Mouse (Mus musculus) MEL (cell line): ENCODE results near the gene Plaur. TPM values are rescaled to one million over a fixed set of nuclear protein-coding genes. Genes with fewer than 3 reads are reported as not detected.

ENCODE experiments used
- DNase-seq: peaks from one replicate; pipeline ENCODE4 v3.0.0; 2011; ENCODE audit warnings: low read depth, low spot score
- H3K27ac ChIP-seq: 2 replicates; pipeline ENCODE4 v1.5.1; 2012; ENCODE audit warnings: low read depth, mild to moderate bottlenecking, control low read depth, low read length, moderate library complexity; ENCODE audit not compliant: control insufficient read depth
- H3K27me3 ChIP-seq, 2 experiments: fragments of 150-350 bp in 1 of 2; sonication (generic) in 1 of 2; 2 replicates each; pipeline ENCODE4 v1.6.1; 2012; ENCODE audit warnings: low read length in 2 of 2, mild to moderate bottlenecking in 2 of 2, improper control_type of control experiment in 1 of 2, moderate library complexity in 1 of 2; ENCODE audit not compliant: insufficient read depth in 2 of 2, control insufficient read depth in 1 of 2
- H3K36me3 ChIP-seq, 2 experiments: 2 replicates each; pipeline ENCODE4 v1.6.1; 2012 to 2014; ENCODE audit warnings: low read length in 2 of 2, improper control_type of control experiment in 1 of 2, inconsistent platforms in 1 of 2, mild to moderate bottlenecking in 1 of 2; ENCODE audit not compliant: insufficient read depth in 2 of 2, control insufficient read depth in 1 of 2
- H3K4me1 ChIP-seq, 2 experiments: fragments of 150-350 bp in 1 of 2; sonication (generic) in 1 of 2; 2 replicates each; pipeline ENCODE4 v1.6.1; 2012; ENCODE audit warnings: low read length in 2 of 2, improper control_type of control experiment in 1 of 2, mild to moderate bottlenecking in 1 of 2; ENCODE audit not compliant: insufficient read depth in 2 of 2, control insufficient read depth in 1 of 2
- H3K4me3 ChIP-seq, 2 experiments: fragments of 150-350 bp in 1 of 2; sonication (generic) in 1 of 2; 2 replicates each; pipeline ENCODE4 v1.5.1; 2012; ENCODE audit warnings: low read depth in 2 of 2, low read length in 2 of 2, mild to moderate bottlenecking in 2 of 2, moderate library complexity in 2 of 2, control low read depth in 1 of 2, improper control_type of control experiment in 1 of 2; ENCODE audit not compliant: control insufficient read depth in 1 of 2, insufficient read depth in 1 of 2
- H3K79me2 ChIP-seq: 2 replicates; pipeline ENCODE4 v1.6.1; 2012; ENCODE audit warnings: mild to moderate bottlenecking, low read length, moderate library complexity; ENCODE audit not compliant: control insufficient read depth, poor library complexity, insufficient read depth
- H3K9ac ChIP-seq: 2 replicates; pipeline ENCODE4 v1.6.1; 2012; ENCODE audit warnings: low read depth, mild to moderate bottlenecking, control low read depth, low read length, moderate library complexity; ENCODE audit not compliant: control insufficient read depth, poor library complexity, severe bottlenecking
- H3K9me3 ChIP-seq: fragments of 150-350 bp; sonication (generic); replicated peaks from 2 replicates; pipeline ENCODE4 v1.6.1; 2012; ENCODE audit warnings: mild to moderate bottlenecking, low read length, improper control_type of control experiment, moderate library complexity; ENCODE audit not compliant: insufficient read depth
- CHD2 ChIP-seq: IDR thresholded peaks from 2 replicates; pipeline ENCODE4 v1.6.1; 2011; ENCODE audit warnings: low read length, improper control_type of control experiment
- CTCF ChIP-seq, 3 experiments: IDR thresholded peaks in 2 of 3; conservative IDR thresholded peaks in 1 of 3; 2 replicates each; pipeline ENCODE4 v1.5.1; 2011 to 2012; ENCODE audit warnings: low read length in 3 of 3, low read depth in 2 of 3, mild to moderate bottlenecking in 2 of 3, improper control_type of control experiment in 1 of 3, inconsistent platforms in 1 of 3, mixed read lengths in 1 of 3, moderate library complexity in 1 of 3; ENCODE audit not compliant: control insufficient read depth in 1 of 3, insufficient read depth in 1 of 3, poor library complexity in 1 of 3, severe bottlenecking in 1 of 3
- E2F4 ChIP-seq: IDR thresholded peaks from 2 replicates; pipeline ENCODE4 v1.6.1; 2011; ENCODE audit warnings: low read depth, low read length, improper control_type of control experiment, borderline replicate concordance
- EP300 ChIP-seq, 2 experiments: IDR thresholded peaks; 2 replicates each; pipeline ENCODE4 v1.6.1; 2011; ENCODE audit warnings: improper control_type of control experiment in 2 of 2, low read length in 2 of 2, low read depth in 1 of 2, mild to moderate bottlenecking in 1 of 2
- ETS1 ChIP-seq: IDR thresholded peaks from 2 replicates; pipeline ENCODE4 v1.6.1; 2012; ENCODE audit warnings: low read depth, mild to moderate bottlenecking, inconsistent platforms, low read length, improper control_type of control experiment, moderate library complexity
- GABPA ChIP-seq: IDR thresholded peaks from 2 replicates; pipeline ENCODE4 v1.6.1; 2012; ENCODE audit warnings: low read depth, mild to moderate bottlenecking, inconsistent platforms, low read length, improper control_type of control experiment, moderate library complexity
- GATA1 ChIP-seq: IDR thresholded peaks from 2 replicates; pipeline ENCODE4 v1.6.1; 2011; ENCODE audit warnings: low read depth, low read length, improper control_type of control experiment
- HCFC1 ChIP-seq: IDR thresholded peaks from 2 replicates; pipeline ENCODE4 v1.6.1; 2012; ENCODE audit warnings: low read depth, mild to moderate bottlenecking, inconsistent platforms, low read length, improper control_type of control experiment, moderate library complexity
- JUND ChIP-seq: IDR thresholded peaks from 2 replicates; pipeline ENCODE4 v1.6.1; 2011; ENCODE audit warnings: low read depth, mild to moderate bottlenecking, improper control_type of control experiment, low read length
- MAFK ChIP-seq: IDR thresholded peaks from 2 replicates; pipeline ENCODE4 v1.6.1; 2011; ENCODE audit warnings: low read depth, mild to moderate bottlenecking, low read length, improper control_type of control experiment, borderline replicate concordance
- MAX ChIP-seq: IDR thresholded peaks from 2 replicates; pipeline ENCODE4 v1.6.1; 2011; ENCODE audit warnings: low read length, improper control_type of control experiment
- MEF2A ChIP-seq: IDR thresholded peaks from 2 replicates; pipeline ENCODE4 v1.6.1; 2014; ENCODE audit warnings: low read depth, mild to moderate bottlenecking, inconsistent platforms, low read length, improper control_type of control experiment; ENCODE audit not compliant: poor library complexity, insufficient replicate concordance, severe bottlenecking; ENCODE audit errors: extremely low read depth
- MXI1 ChIP-seq: IDR thresholded peaks from 2 replicates; pipeline ENCODE4 v1.6.1; 2011; ENCODE audit warnings: mild to moderate bottlenecking, low read depth, low read length, improper control_type of control experiment
- MYB ChIP-seq: IDR thresholded peaks from 2 replicates; pipeline ENCODE4 v1.6.1; 2011; ENCODE audit warnings: mild to moderate bottlenecking, low read depth, low read length, improper control_type of control experiment
- NELFE ChIP-seq: IDR thresholded peaks from 2 replicates; pipeline ENCODE4 v1.6.1; 2011; ENCODE audit warnings: low read depth, low read length, improper control_type of control experiment
- NRF1 ChIP-seq: IDR thresholded peaks from 2 replicates; pipeline ENCODE4 v1.6.1; 2014; ENCODE audit warnings: low read depth, mild to moderate bottlenecking, inconsistent platforms, low read length, improper control_type of control experiment, moderate library complexity; ENCODE audit not compliant: poor library complexity, insufficient read depth, severe bottlenecking
- POLR2A ChIP-seq, 2 experiments: IDR thresholded peaks; 2 replicates each; pipeline ENCODE4 v1.6.1; 2011 to 2012; ENCODE audit warnings: low read length in 2 of 2, mild to moderate bottlenecking in 2 of 2, control low read depth in 1 of 2, improper control_type of control experiment in 1 of 2, low read depth in 1 of 2, moderate library complexity in 1 of 2; ENCODE audit not compliant: control insufficient read depth in 1 of 2, insufficient read depth in 1 of 2, poor library complexity in 1 of 2
- POLR2AphosphoS2 ChIP-seq: IDR thresholded peaks from 2 replicates; pipeline ENCODE4 v1.6.1; 2011; ENCODE audit warnings: low read length, improper control_type of control experiment
- RAD21 ChIP-seq: IDR thresholded peaks from 2 replicates; pipeline ENCODE4 v1.6.1; 2011; ENCODE audit warnings: mild to moderate bottlenecking, low read depth, low read length, improper control_type of control experiment
- SMC3 ChIP-seq: IDR thresholded peaks from 2 replicates; pipeline ENCODE4 v1.6.1; 2011; ENCODE audit warnings: low read depth, low read length, improper control_type of control experiment
- TBP ChIP-seq: IDR thresholded peaks from 2 replicates; pipeline ENCODE4 v1.8.0; 2011; ENCODE audit warnings: low read depth, low read length, improper control_type of control experiment
- UBTF ChIP-seq: IDR thresholded peaks from 2 replicates; pipeline ENCODE4 v1.6.1; 2012; ENCODE audit warnings: low read depth, mild to moderate bottlenecking, inconsistent platforms, low read length, improper control_type of control experiment, moderate library complexity, borderline replicate concordance; ENCODE audit not compliant: insufficient read depth
- ZKSCAN1 ChIP-seq: IDR thresholded peaks from 2 replicates; pipeline ENCODE4 v1.6.1; 2012; ENCODE audit warnings: low read depth, mild to moderate bottlenecking, inconsistent platforms, low read length, improper control_type of control experiment, moderate library complexity
- ZMIZ1 ChIP-seq: IDR thresholded peaks from 2 replicates; pipeline ENCODE4 v1.6.1; 2012; ENCODE audit warnings: low read depth, mild to moderate bottlenecking, inconsistent platforms, low read length, improper control_type of control experiment, moderate library complexity
- polyA plus RNA-seq, 2 experiments: library from polyadenylated mRNA; stranded (reverse) in 1 of 2; unstranded in 1 of 2; fragments of >175 nt in 1 of 2; fragments of >200 nt in 1 of 2; gene quantifications; 2 replicates each; pipeline versions ENCODE4 v1.2.1 to v1.2.4; 2012; ENCODE audit warnings: low replicate concordance in 2 of 2, low read depth in 1 of 2; ENCODE audit not compliant: insufficient read length in 2 of 2, insufficient read depth in 1 of 2, missing spikeins in 1 of 2
- total RNA-seq: library from RNA; depleted of rRNA; stranded (reverse); fragments of 300-350 nt; gene quantifications from 2 replicates; pipeline ENCODE4 v1.2.3, GENCODE M21; 2012

Gene Plaur
- total and polyA plus RNA-seq, 3 experiments: 8.6 to 9.7 TPM; not detected in 1

GRCm38 (mm10) chr7:24422251-24422650 lies 40.0 kb upstream of the Plaur start:
- no peak for TF ChIP-seq MAFK
- no peak for TF ChIP-seq GABPA
- no peak for TF ChIP-seq UBTF
- TF ChIP-seq POLR2AphosphoS2: no peak
- TF ChIP-seq GATA1: no peak
- TF ChIP-seq SMC3: no peak
- no peak for TF ChIP-seq NRF1
- TF ChIP-seq MYB: no peak
- TF ChIP-seq MAX: no peak
- TF ChIP-seq HCFC1: no peak
- TF ChIP-seq E2F4: no peak
- no peak for TF ChIP-seq MXI1
- TF ChIP-seq EP300 (IDR thresholded peaks at IDR 0.05; ENCODE audit: low read depth in 1 of 2, low read length in 2 of 2): no peak
- no peak for TF ChIP-seq CTCF (IDR thresholded peaks at IDR 0.05 in 2 of 3, conservative IDR thresholded peaks at IDR 0.05 in 1 of 3; ENCODE audit: control insufficient read depth in 1 of 3, insufficient read depth in 1 of 3, low read depth in 2 of 3, low read length in 3 of 3, poor library complexity in 1 of 3, severe bottlenecking in 1 of 3)
- TF ChIP-seq ZKSCAN1: no peak
- no peak for TF ChIP-seq MEF2A
- TF ChIP-seq NELFE: no peak
- TF ChIP-seq, all 39 proteins: peak for 0
- H3K79me2 ChIP-seq: no peaks in the 10 kb centered on the region
- no peaks in the 10 kb centered on the region for H3K36me3 ChIP-seq
- H3K27ac ChIP-seq: no peak overlapping the region
- no peaks in the 10 kb centered on the region for H3K9me3 ChIP-seq
- H3K27me3 ChIP-seq: no peaks in the 10 kb centered on the region
- no peak overlapping the region for H3K4me3 ChIP-seq
- DNase-seq: no peak
- no peak overlapping the region for H3K9ac ChIP-seq
- no peaks in the 10 kb centered on the region for H3K4me1 ChIP-seq

GRCm38 (mm10) chr7:24423107-24423763 lies 39.0 kb upstream of the Plaur start:
- no peaks in the 10 kb centered on the region for H3K27me3 ChIP-seq
- TF ChIP-seq CHD2: no peak
- no peak for TF ChIP-seq SMC3
- TF ChIP-seq RAD21: no peak
- no peak for TF ChIP-seq TBP
- no peak for TF ChIP-seq MEF2A
- TF ChIP-seq ETS1: no peak
- no peak for TF ChIP-seq JUND
- no peak for TF ChIP-seq ZMIZ1
- TF ChIP-seq POLR2A (IDR thresholded peaks at IDR 0.05; ENCODE audit: control insufficient read depth in 1 of 2, insufficient read depth in 1 of 2, low read depth in 1 of 2, low read length in 2 of 2, poor library complexity in 1 of 2): no peak
- TF ChIP-seq NELFE: no peak
- H3K4me1 ChIP-seq: no peaks in the 10 kb centered on the region
- H3K9ac ChIP-seq: no peak overlapping the region
- no peak overlapping the region for H3K27ac ChIP-seq
- no peaks in the 10 kb centered on the region for H3K79me2 ChIP-seq
- DNase-seq: no peak
- H3K4me3 ChIP-seq: no peak overlapping the region
- H3K36me3 ChIP-seq: no peaks in the 10 kb centered on the region
- no peaks in the 10 kb centered on the region for H3K9me3 ChIP-seq
